Mouse (Mus musculus) olfactory bulb, adult 2 months (tissue): ENCODE results near the gene Kcnip4.

ENCODE experiments used
- CTCF ChIP-seq: fragments of 200-500 bp; IDR thresholded peaks from 2 replicates; pipeline ENCODE4 v1.5.1; 2012; ENCODE audit warnings: low read depth, mild to moderate bottlenecking, low read length, moderate library complexity; ENCODE audit not compliant: insufficient read depth
- POLR2A ChIP-seq: fragments of 200-500 bp; IDR thresholded peaks from 2 replicates; pipeline ENCODE4 v1.6.1; 2012; ENCODE audit warnings: mild to moderate bottlenecking, low read depth, low read length, moderate library complexity; ENCODE audit not compliant: insufficient read depth

DNA sequence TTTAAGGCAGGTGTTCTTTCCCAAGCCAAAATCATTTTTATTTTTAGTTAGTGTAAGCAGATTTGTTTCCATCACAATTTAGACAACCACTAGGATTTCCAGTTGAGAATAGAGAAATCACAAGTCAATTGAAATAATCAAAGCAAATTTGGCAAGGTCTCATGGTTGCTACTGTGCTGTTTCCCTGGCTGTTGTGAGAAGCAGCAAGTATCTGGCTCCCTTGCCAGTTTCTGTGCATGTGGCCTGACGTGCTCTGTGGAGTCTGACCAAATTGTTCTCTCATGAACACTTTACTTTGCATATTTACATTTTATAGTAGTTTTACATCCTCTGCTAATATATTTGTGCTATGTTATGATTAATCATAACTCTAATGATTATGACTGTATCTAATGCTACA, 217.9 kb downstream of the Kcnip4 start:
- no peak for TF ChIP-seq POLR2A
- no peak for TF ChIP-seq CTCF
